Mouse (Mus musculus): ENCODE results near the gene Kng1.
"Not testable (repeated sequence)": the region's sequence is repeated elsewhere in the genome, so short reads cannot be mapped to it uniquely, and the experiment has no call there.

Kng1 gene

GRCm38 (mm10) chr16:23057668-23058447 is at the start of gene Kng1:
Gene Kng1 (plus strand): TSS chr16:23057865.
- DNase-seq (ENCODE audit: low spot score in 2 of 2) = not testable (repeated sequence)

GRCm38 (mm10) chr16:23013786-23014185 is 43.9 kb upstream of the Kng1 start:
- DNase-seq (ENCODE audit: low spot score in 2 of 2) = not testable (repeated sequence)

GRCm38 (mm10) chr16:23014645-23015044 is 43.0 kb upstream of the Kng1 start:
- DNase-seq (ENCODE audit: low spot score in 2 of 2) = not testable (repeated sequence)

GRCm38 (mm10) chr16:23020571-23020970 is 37.1 kb upstream of the Kng1 start:
- not testable (repeated sequence) for DNase-seq (ENCODE audit: low spot score in 2 of 2)

GRCm38 (mm10) chr16:23025111-23025510 is 32.6 kb upstream of the Kng1 start:
- DNase-seq (ENCODE audit: low spot score in 2 of 2) = no peak

- DNase-seq (ENCODE audit: low spot score in 2 of 2) = no peak
These were observed 31.1 kb upstream of the Kng1 start for GRCm38 (mm10) chr16:23026582-23026981.

- DNase-seq (ENCODE audit: low spot score in 2 of 2) = not testable (repeated sequence)
These were observed 30.3 kb upstream of the Kng1 start for GRCm38 (mm10) chr16:23027341-23027740.

GRCm38 (mm10) chr16:23028966-23029600 is 28.6 kb upstream of the Kng1 start, which contains the start of gene Kng2:
Gene Kng2 (minus strand): TSS chr16:23029482.
- not testable (repeated sequence) for DNase-seq (ENCODE audit: low spot score in 2 of 2)

- DNase-seq (ENCODE audit: low spot score in 2 of 2) = no peak
These were observed 26.8 kb upstream of the Kng1 start for GRCm38 (mm10) chr16:23030673-23031435.

GRCm38 (mm10) chr16:23033673-23034072 is 24.0 kb upstream of the Kng1 start:
- no peak for DNase-seq (ENCODE audit: low spot score in 2 of 2)

- no peak for DNase-seq (ENCODE audit: low spot score in 2 of 2)
These were observed 19.9 kb upstream of the Kng1 start for GRCm38 (mm10) chr16:23037744-23038143.

GRCm38 (mm10) chr16:23039281-23039680 is 18.4 kb upstream of the Kng1 start:
- no peak for DNase-seq (ENCODE audit: low spot score in 2 of 2)

- no peak for DNase-seq (ENCODE audit: low spot score in 2 of 2)
These were observed 16.8 kb upstream of the Kng1 start for GRCm38 (mm10) chr16:23040876-23041275.

GRCm38 (mm10) chr16:23046319-23046718 is 11.3 kb upstream of the Kng1 start:
- no peak for DNase-seq (ENCODE audit: low spot score in 2 of 2)

GRCm38 (mm10) chr16:23059630-23060029 is 2.0 kb downstream of the Kng1 start:
- not testable (repeated sequence) for DNase-seq (ENCODE audit: low spot score in 2 of 2)

- not testable (repeated sequence) for DNase-seq (ENCODE audit: low spot score in 2 of 2)
These were observed 3.2 kb downstream of the Kng1 start for GRCm38 (mm10) chr16:23060781-23061325.

GRCm38 (mm10) chr16:23077516-23077915 is 19.9 kb downstream of the Kng1 start:
- not testable (repeated sequence) for DNase-seq (ENCODE audit: low spot score in 2 of 2)

GRCm38 (mm10) chr16:23087159-23087558 is 29.5 kb downstream of the Kng1 start:
- DNase-seq (ENCODE audit: low spot score in 2 of 2) = not testable (repeated sequence)

- DNase-seq (ENCODE audit: low spot score in 2 of 2) = not testable (repeated sequence)
These were observed 30.0 kb downstream of the Kng1 start for GRCm38 (mm10) chr16:23087712-23088111.

GRCm38 (mm10) chr16:23088491-23088890 is 30.8 kb downstream of the Kng1 start:
- DNase-seq (ENCODE audit: low spot score in 2 of 2) = not testable (repeated sequence)

- DNase-seq (ENCODE audit: low spot score in 2 of 2) = not testable (repeated sequence)
These were observed 33.7 kb downstream of the Kng1 start for GRCm38 (mm10) chr16:23091345-23091744.
